Mouse (Mus musculus) heart, postnatal 4 days (tissue): ENCODE results near the gene Dexi. TPM values are rescaled to one million over a fixed set of nuclear protein-coding genes. Genes with fewer than 3 reads are reported as not detected.

Experiments used
- DNase-seq: peaks from one replicate; pipeline ENCODE4 v3.0.0; 2021
- total RNA-seq, 2 experiments: library from RNA; stranded (reverse); gene quantifications; 2 replicates each; pipeline ENCODE4 v1.2.3; 2021

Dexi gene
- total RNA-seq, 2 experiments from 2014 or later = 22.4 to 22.6 TPM

DNA sequence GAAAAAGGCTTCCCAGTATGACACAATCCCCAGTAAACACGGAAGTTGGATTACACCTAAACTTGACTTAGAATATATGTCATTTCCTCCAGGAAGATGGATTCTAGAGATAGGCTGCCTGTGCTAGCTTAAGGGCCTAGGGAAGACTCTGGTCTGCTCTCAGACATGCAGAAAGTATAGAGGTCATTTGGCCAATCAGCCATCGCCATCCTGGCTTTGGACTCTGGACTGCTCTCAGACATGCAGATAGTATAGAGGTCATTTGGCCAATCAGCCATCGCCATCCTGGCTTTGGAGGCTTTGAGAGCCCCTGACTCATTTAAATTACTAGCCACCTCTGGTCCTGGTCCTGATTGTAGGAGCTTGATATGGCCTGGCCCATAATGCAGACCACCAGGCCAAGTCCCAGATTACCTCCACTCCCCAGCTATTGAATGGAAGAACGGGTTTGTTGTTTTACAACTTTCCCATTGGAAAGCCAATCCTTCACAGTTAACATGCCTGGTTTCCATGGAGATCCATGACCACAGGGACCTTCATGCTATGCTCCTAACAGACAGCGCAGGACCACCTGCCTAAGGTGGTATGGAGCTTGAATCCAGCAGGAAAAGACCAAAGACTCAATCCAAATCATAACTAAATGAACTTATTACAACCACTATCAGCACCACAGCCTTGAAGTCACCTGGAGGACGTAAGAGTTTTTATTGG, 88.8 kb downstream of the Dexi start:
- DNase-seq = no peak

Other genes starting within 250 kb of the Dexi start
- gene Emp2, start 229.1 kb downstream of the Dexi start, total RNA-seq = 10 to 100 TPM; 41.5 to 42.5 TPM
- gene Tekt5, start 147.6 kb downstream of the Dexi start, total RNA-seq = under 1 TPM; 0.33 to 0.34 TPM
- gene Nubp1, start 131.1 kb downstream of the Dexi start, total RNA-seq = 10 to 100 TPM; 18.8 to 18.9 TPM
- gene Tvp23a, start 95.7 kb downstream of the Dexi start, total RNA-seq = 1 to 10 TPM; 1.1 to 1.4 TPM
- gene Ciita, start 63.0 kb downstream of the Dexi start, total RNA-seq = under 1 TPM; 0.07 to 0.19 TPM
- 10 to 100 TPM; 40.5 to 42.2 TPM for gene Clec16a, start 2.3 kb upstream of the Dexi start, total RNA-seq
- gene Socs1, start 242.5 kb upstream of the Dexi start, total RNA-seq = 1 to 10 TPM; 1.6 TPM
- not detected for gene Tnp2, start 245.6 kb upstream of the Dexi start, total RNA-seq
- gene Prm3, start 247.9 kb upstream of the Dexi start, total RNA-seq = not detected